Mouse (Mus musculus): ENCODE measurements around the gene Rreb1.

DNA sequence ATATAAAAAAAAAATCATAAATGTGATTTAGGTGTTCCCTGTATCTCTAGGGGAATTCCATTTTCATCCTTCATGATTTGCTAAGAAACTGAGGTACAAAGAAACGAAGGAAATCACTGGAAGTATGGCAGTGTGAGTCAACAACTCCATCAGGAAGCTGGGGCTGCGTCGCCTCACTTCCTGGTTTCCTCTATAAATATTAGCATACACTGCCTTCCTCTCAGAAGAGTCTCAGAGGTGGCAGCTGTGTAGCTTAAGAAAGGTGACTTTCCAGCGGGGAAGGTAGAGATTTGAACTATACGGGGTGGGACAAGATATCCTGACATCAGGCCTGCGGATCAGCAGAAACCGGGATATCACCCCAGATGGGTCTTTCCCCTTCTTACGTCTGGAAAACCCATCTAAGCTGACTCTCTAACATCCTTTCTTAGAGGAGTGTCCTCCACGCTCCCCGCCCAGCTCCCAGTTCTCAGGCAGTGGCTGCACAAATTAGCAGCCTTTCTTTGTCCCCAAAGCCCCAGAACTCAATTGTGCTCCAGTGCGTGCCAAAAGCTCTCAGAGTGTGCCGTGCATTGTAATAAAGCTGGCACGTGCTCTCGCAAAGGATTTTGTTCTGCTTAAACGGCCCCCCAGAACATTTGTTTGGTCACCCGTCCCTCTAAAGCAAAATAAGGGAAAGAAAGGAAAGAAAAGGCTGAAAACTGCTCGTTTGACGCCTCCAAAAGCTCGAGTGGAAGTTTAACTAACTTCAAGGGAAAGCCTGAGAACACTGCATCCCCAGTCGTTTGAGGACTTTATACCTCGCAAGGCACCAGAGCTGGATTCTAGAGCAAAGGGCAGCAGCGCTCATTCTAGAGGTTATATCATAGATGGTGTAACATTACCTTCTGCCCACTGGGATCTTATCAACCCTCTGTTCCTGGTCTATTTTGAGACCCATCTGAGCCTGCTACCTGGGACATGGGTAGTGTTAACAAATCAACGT, 17.0 kb upstream of the Rreb1 start:
- TF ChIP-seq EP300 (IDR thresholded peaks at IDR 0.05; ENCODE audit: insufficient read depth, low read depth, low read length) (no peak), CTCF (IDR thresholded peaks at IDR 0.05; ENCODE audit: low read depth, low read length) (no peak)

Data from ES-Bruce4 (cell line).